Mouse (Mus musculus): Measurements from ENCODE around the gene Ext2. TPM values are rescaled to one million over a fixed set of nuclear protein-coding genes. Genes with fewer than 3 reads are reported as not detected.
A peak's percentile ranks its signal among the peaks of the same experiment; 100 is the strongest.

Ext2 gene
- polyA plus RNA-seq, 1 experiment from 2014 or later: 22.6 TPM

- Histone ChIP-seq H3K4me2 (ENCODE audit: low read depth, low read length) (no peak overlapping the region), H3K4me1 (ENCODE audit: insufficient read depth) (no peaks in the 10 kb centered on the region), H3K36me3 (replicated peaks; ENCODE audit: insufficient read depth, low read length) (0 out of 2 replicates have a peak, but pooled peaks cover 3% of the 10 kb centered on the region), H3K27me3 (ENCODE audit: insufficient read depth, low read length) (no peaks in the 10 kb centered on the region), H3K27ac (ENCODE audit: low read depth) (no peak overlapping the region), H3K9me3 (ENCODE audit: low read length) (no peaks in the 10 kb centered on the region), H3K9ac (replicated peaks) (no peak overlapping the region), H3K4me3 (ENCODE audit: low read depth, low read length) (no peak overlapping the region)
- DNase-seq (no peak), ATAC-seq (no peak)
- no peak for TF ChIP-seq EP300 (IDR thresholded peaks at IDR 0.05; ENCODE audit: low read depth)
- TF ChIP-seq CTCF (IDR thresholded peaks at IDR 0.05; ENCODE audit: low read depth): no peak
- 79% methylated on average over 4 of the region's 4 CpGs for WGBS (ENCODE audit: insufficient replicate concordance)
These were observed 16.6 kb upstream of the Ext2 start for GRCm38 (mm10) chr2:93838931-93839330.

- no peak overlapping the region for H3K4me2 ChIP-seq (ENCODE audit: low read depth, low read length)
- ATAC-seq (no peak), DNase-seq (no peak)
- TF ChIP-seq EP300 (IDR thresholded peaks at IDR 0.05; ENCODE audit: low read depth): no peak
- TF ChIP-seq CTCF (IDR thresholded peaks at IDR 0.05; ENCODE audit: low read depth): no peak
- 0 out of 2 replicates have a peak, but pooled peaks cover 3% of the 10 kb centered on the region for H3K9me3 ChIP-seq (ENCODE audit: low read length)
- no peaks in the 10 kb centered on the region for H3K27me3 ChIP-seq (ENCODE audit: insufficient read depth, low read length)
- H3K9ac ChIP-seq (replicated peaks): no peak overlapping the region
- no peak overlapping the region for H3K27ac ChIP-seq (ENCODE audit: low read depth)
- no peak overlapping the region for H3K4me3 ChIP-seq (ENCODE audit: low read depth, low read length)
- H3K36me3 ChIP-seq (replicated peaks; ENCODE audit: insufficient read depth, low read length): 0 out of 2 replicates have a peak, but pooled peaks cover 3% of the 10 kb centered on the region
- 78% methylated on average over 13 of the region's 13 CpGs for WGBS (ENCODE audit: insufficient replicate concordance)
- no peaks in the 10 kb centered on the region for H3K4me1 ChIP-seq (ENCODE audit: insufficient read depth)
These were observed 13.9 kb upstream of the Ext2 start for GRCm38 (mm10) chr2:93836232-93836785.

- Histone ChIP-seq H3K4me2 (ENCODE audit: low read depth, low read length) (no peak overlapping the region), H3K27ac (ENCODE audit: low read depth) (no peak overlapping the region), H3K27me3 (ENCODE audit: insufficient read depth, low read length) (no peaks in the 10 kb centered on the region), H3K4me3 (ENCODE audit: low read depth, low read length) (no peak overlapping the region), H3K9ac (replicated peaks) (no peak overlapping the region), H3K36me3 (replicated peaks; ENCODE audit: insufficient read depth, low read length) (no peaks in the 10 kb centered on the region), H3K9me3 (ENCODE audit: low read length) (0 out of 2 replicates have a peak, but pooled peaks cover 3% of the 10 kb centered on the region), H3K4me1 (ENCODE audit: insufficient read depth) (no peaks in the 10 kb centered on the region)
- DNase-seq (no peak), ATAC-seq (no peak)
- 80% methylated on average over 11 of the region's 11 CpGs for WGBS (ENCODE audit: insufficient replicate concordance)
- TF ChIP-seq CTCF (IDR thresholded peaks at IDR 0.05; ENCODE audit: low read depth) (no peak), EP300 (IDR thresholded peaks at IDR 0.05; ENCODE audit: low read depth) (no peak)
These were observed 13.2 kb upstream of the Ext2 start for GRCm38 (mm10) chr2:93835596-93835995.

- peak; percentile 64 for ATAC-seq
- no peak overlapping the region for H3K27ac ChIP-seq (ENCODE audit: low read depth)
- H3K4me3 ChIP-seq (ENCODE audit: low read depth, low read length): no peak overlapping the region
- 13% methylated on average over 8 of the region's 8 CpGs for WGBS (ENCODE audit: insufficient replicate concordance)
- H3K9me3 ChIP-seq (ENCODE audit: low read length): no peaks in the 10 kb centered on the region
- no peak overlapping the region for H3K4me2 ChIP-seq (ENCODE audit: low read depth, low read length)
- H3K9ac ChIP-seq (replicated peaks): no peak overlapping the region
- H3K4me1 ChIP-seq (ENCODE audit: insufficient read depth): peaks cover 9% of the 10 kb centered on the region
- H3K27me3 ChIP-seq (ENCODE audit: insufficient read depth, low read length): no peaks in the 10 kb centered on the region
- DNase-seq: peak; percentile 77
- H3K36me3 ChIP-seq (replicated peaks; ENCODE audit: insufficient read depth, low read length): no peaks in the 10 kb centered on the region
- TF ChIP-seq CTCF (IDR thresholded peaks at IDR 0.05; ENCODE audit: low read depth) (peak; percentile 99), EP300 (IDR thresholded peaks at IDR 0.05; ENCODE audit: low read depth) (no peak)
These were observed 1.2 kb upstream of the Ext2 start for GRCm38 (mm10) chr2:93823519-93823918.

GRCm38 (mm10) chr2:93817791-93818190, 4.6 kb downstream of the Ext2 start:
- Histone ChIP-seq H3K36me3 (replicated peaks; ENCODE audit: insufficient read depth, low read length) (peaks cover 3% of the 10 kb centered on the region; the same call in 1 of the 2 replicates), H3K27me3 (ENCODE audit: insufficient read depth, low read length) (no peaks in the 10 kb centered on the region), H3K27ac (ENCODE audit: low read depth) (no peak overlapping the region), H3K4me2 (ENCODE audit: low read depth, low read length) (no peak overlapping the region), H3K9ac (replicated peaks) (no peak overlapping the region), H3K4me1 (ENCODE audit: insufficient read depth) (peaks cover 9% of the 10 kb centered on the region), H3K4me3 (ENCODE audit: low read depth, low read length) (no peak overlapping the region), H3K9me3 (ENCODE audit: low read length) (no peaks in the 10 kb centered on the region)
- 70% methylated on average over 5 of the region's 5 CpGs for WGBS (ENCODE audit: insufficient replicate concordance)
- DNase-seq (no peak), ATAC-seq (no peak)
- TF ChIP-seq EP300 (IDR thresholded peaks at IDR 0.05; ENCODE audit: low read depth) (no peak), CTCF (IDR thresholded peaks at IDR 0.05; ENCODE audit: low read depth) (no peak)

GRCm38 (mm10) chr2:93813343-93813742, 9.0 kb downstream of the Ext2 start:
- peaks cover 5% of the 10 kb centered on the region; the same call in 1 of the 2 replicates for H3K36me3 ChIP-seq (replicated peaks; ENCODE audit: insufficient read depth, low read length)
- TF ChIP-seq EP300 (IDR thresholded peaks at IDR 0.05; ENCODE audit: low read depth) (no peak), CTCF (IDR thresholded peaks at IDR 0.05; ENCODE audit: low read depth) (no peak)
- no peak overlapping the region for H3K4me3 ChIP-seq (ENCODE audit: low read depth, low read length)
- DNase-seq (no peak), ATAC-seq (no peak)
- no peaks in the 10 kb centered on the region for H3K9me3 ChIP-seq (ENCODE audit: low read length)
- no peak overlapping the region for H3K9ac ChIP-seq (replicated peaks)
- H3K27ac ChIP-seq (ENCODE audit: low read depth): no peak overlapping the region
- H3K4me2 ChIP-seq (ENCODE audit: low read depth, low read length): no peak overlapping the region
- 94% methylated on average over 22 of the region's 22 CpGs for WGBS (ENCODE audit: insufficient replicate concordance)
- no peaks in the 10 kb centered on the region for H3K4me1 ChIP-seq (ENCODE audit: insufficient read depth)
- no peaks in the 10 kb centered on the region for H3K27me3 ChIP-seq (ENCODE audit: insufficient read depth, low read length)

All from liver, postnatal 0 days (tissue).